Mouse (Mus musculus): ENCODE data around the gene Izumo4. TPM values are rescaled to one million over a fixed set of nuclear protein-coding genes. Genes with fewer than 3 reads are reported as not detected.

Gene Izumo4
- total RNA-seq, 2 experiments from 2014 or later = 2.6 to 3.0 TPM

GRCm38 (mm10) chr10:80679556-80680259 lies 22.3 kb upstream of the Izumo4 start:
- peak; percentile 73 for DNase-seq
- intact Hi-C loops (cut with DNase I) = loop anchor here (2.0 to 5.0 kb wide), 2 partner anchors 21 to 417 kb away; partner anchors contain the start of genes Dazap1, Gamt and Mob3a
- TF ChIP-seq CTCF (IDR thresholded peaks at IDR 0.05) = no peak
- Histone ChIP-seq H3K27ac (peak overlapping the region; percentile 99), H3K4me3 (peak overlapping the region; percentile 11; the same call in 1 of the 2 replicates)

- Histone ChIP-seq H3K4me3 (peak overlapping the region; percentile 11; the same call in 1 of the 2 replicates), H3K27ac (peak overlapping the region; percentile 99)
- no peak for TF ChIP-seq CTCF (IDR thresholded peaks at IDR 0.05)
- no peak for DNase-seq
- intact Hi-C loops (cut with DNase I) = loop anchor here (2.0 kb wide), 1 partner anchor 21 kb away; the partner anchor contains the start of gene Mob3a
Observed at GRCm38 (mm10) chr10:80680260-80680696, 21.7 kb upstream of the Izumo4 start.

- H3K27ac ChIP-seq = peak overlapping the region; percentile 28; the same call in 1 of the 2 replicates
- H3K4me3 ChIP-seq = no peak overlapping the region
- intact Hi-C loops (cut with DNase I) = no loop called here
- no peak for DNase-seq
- no peak for TF ChIP-seq CTCF (IDR thresholded peaks at IDR 0.05)
Observed at GRCm38 (mm10) chr10:80682003-80682402, 20.0 kb upstream of the Izumo4 start.

GRCm38 (mm10) chr10:80683647-80684046 lies 18.3 kb upstream of the Izumo4 start:
- peak overlapping the region; percentile 24; the same call in 1 of the 2 replicates for H3K27ac ChIP-seq
- no peak for TF ChIP-seq CTCF (IDR thresholded peaks at IDR 0.05)
- DNase-seq = no peak
- no peak overlapping the region for H3K4me3 ChIP-seq
- intact Hi-C loops (cut with DNase I) = loop anchor here (1.0 to 2.0 kb wide), 2 partner anchors 24 to 73 kb away; no protein-coding TSS in a partner anchor

GRCm38 (mm10) chr10:80684214-80684613 lies 17.8 kb upstream of the Izumo4 start:
- intact Hi-C loops (cut with DNase I) = loop anchor here (1.0 to 2.0 kb wide), 2 partner anchors 25 to 73 kb away; no protein-coding TSS in a partner anchor
- peak; percentile 92 for TF ChIP-seq CTCF (IDR thresholded peaks at IDR 0.05)
- Histone ChIP-seq H3K27ac (peak overlapping the region; percentile 24; the same call in 1 of the 2 replicates), H3K4me3 (no peak overlapping the region)
- peak; percentile 71 for DNase-seq

- DNase-seq = no peak
- Histone ChIP-seq H3K27ac (no peak overlapping the region), H3K4me3 (no peak overlapping the region)
- intact Hi-C loops (cut with DNase I) = loop anchor here (1.0 to 2.0 kb wide), 2 partner anchors 26 to 74 kb away; no protein-coding TSS in a partner anchor
- no peak for TF ChIP-seq CTCF (IDR thresholded peaks at IDR 0.05)
Observed at GRCm38 (mm10) chr10:80684984-80685383, 17.0 kb upstream of the Izumo4 start.

- no peak overlapping the region for H3K27ac ChIP-seq
- intact Hi-C loops (cut with DNase I) = no loop called here
- no peak for DNase-seq
- H3K4me3 ChIP-seq = no peak overlapping the region
- TF ChIP-seq CTCF (IDR thresholded peaks at IDR 0.05) = no peak
Observed at GRCm38 (mm10) chr10:80686617-80687016, 15.4 kb upstream of the Izumo4 start.

- intact Hi-C loops (cut with DNase I) = loop anchor here (1.0 kb wide), 1 partner anchor 109 kb away; no protein-coding TSS in a partner anchor
- Histone ChIP-seq H3K4me3 (no peak overlapping the region), H3K27ac (peak overlapping the region; percentile 48)
- TF ChIP-seq CTCF (IDR thresholded peaks at IDR 0.05) = peak; percentile 93
- peak; percentile 85 for DNase-seq
Observed at GRCm38 (mm10) chr10:80687850-80688249, 14.1 kb upstream of the Izumo4 start.

GRCm38 (mm10) chr10:80692249-80693165 lies 9.5 kb upstream of the Izumo4 start:
- intact Hi-C loops (cut with DNase I) = no loop called here
- no peak for TF ChIP-seq CTCF (IDR thresholded peaks at IDR 0.05)
- H3K4me3 ChIP-seq = no peak overlapping the region
- peak overlapping the region; percentile 70 for H3K27ac ChIP-seq
- DNase-seq = no peak

GRCm38 (mm10) chr10:80693401-80694045 lies 8.5 kb upstream of the Izumo4 start:
- intact Hi-C loops (cut with DNase I) = no loop called here
- DNase-seq = no peak
- H3K27ac ChIP-seq = peak overlapping the region; percentile 70
- H3K4me3 ChIP-seq = no peak overlapping the region
- no peak for TF ChIP-seq CTCF (IDR thresholded peaks at IDR 0.05)

GRCm38 (mm10) chr10:80694159-80694938 lies 7.6 kb upstream of the Izumo4 start:
- intact Hi-C loops (cut with DNase I) = no loop called here
- Histone ChIP-seq H3K27ac (peak overlapping the region; percentile 70), H3K4me3 (0 out of 2 replicates have a peak overlapping the region, but pooled peaks have one; percentile 5)
- no peak for TF ChIP-seq CTCF (IDR thresholded peaks at IDR 0.05)
- DNase-seq = no peak
